Mouse (Mus musculus) megakaryocyte, embryonic 14.5 days (primary cell): ENCODE measurements at regions not wholly inside any gene's neighbourhood (a gene's known extent, or its start where the extent isn't known, plus 50 kb on each side); places are given as distances from the start of the nearest gene placed in this dataset.

Source experiments
- FLI1 ChIP-seq: IDR thresholded peaks from 2 replicates; pipeline ENCODE4 v1.6.1; 2012; ENCODE audit warnings: low read length, inconsistent platforms, mixed read lengths
- GATA1 ChIP-seq: IDR thresholded peaks from 3 replicates; pipeline ENCODE4 v1.6.1; 2012; ENCODE audit warnings: mixed read lengths, low read length, inconsistent platforms, borderline replicate concordance

DNA sequence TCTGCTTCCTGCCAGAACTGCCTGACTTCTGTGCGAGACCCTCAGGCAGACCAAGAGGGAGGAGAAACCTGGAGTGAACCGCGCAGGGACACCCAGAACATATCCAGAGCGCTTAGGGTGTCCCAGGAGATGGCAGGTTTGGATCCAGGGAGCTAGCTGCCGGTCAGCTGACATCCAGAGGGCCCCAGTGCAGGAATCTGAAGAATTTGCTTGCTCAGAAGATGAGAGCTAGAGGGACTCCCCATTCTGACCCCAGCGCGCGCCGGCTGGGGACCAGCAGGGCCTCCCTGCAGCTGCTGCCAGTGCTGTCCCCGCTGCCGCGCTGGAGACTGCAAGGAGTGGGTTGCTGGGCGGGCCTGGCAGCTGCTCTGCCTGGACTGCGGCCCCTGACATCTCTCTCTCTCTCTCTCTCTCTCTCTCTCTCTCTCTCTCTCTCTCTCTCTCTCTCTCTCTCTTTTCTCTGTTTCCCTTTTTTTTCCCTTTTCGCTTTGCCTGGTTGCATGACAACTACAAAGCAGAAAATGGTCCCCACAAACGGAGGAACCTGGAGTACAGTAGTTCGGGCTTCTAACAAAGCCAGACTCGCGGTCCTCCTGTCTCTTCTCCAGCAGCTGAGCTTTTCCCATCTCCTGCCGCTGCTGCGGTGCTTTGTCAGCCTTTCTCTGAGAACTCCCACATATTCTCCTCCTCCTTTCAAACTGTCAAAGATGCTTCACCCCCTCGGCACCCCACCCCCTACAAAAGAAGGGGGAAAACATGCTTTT lies 395.3 kb downstream of the Fign start:
- no peak for TF ChIP-seq GATA1
- no peak for TF ChIP-seq FLI1
